Mouse (Mus musculus): Measurements from ENCODE around the gene Pdcd11. TPM values are rescaled to one million over a fixed set of nuclear protein-coding genes. Genes with fewer than 3 reads are reported as not detected.

Pdcd11 gene
- polyA plus RNA-seq, 2 experiments, result 3.5 to 8.0 TPM

DNA sequence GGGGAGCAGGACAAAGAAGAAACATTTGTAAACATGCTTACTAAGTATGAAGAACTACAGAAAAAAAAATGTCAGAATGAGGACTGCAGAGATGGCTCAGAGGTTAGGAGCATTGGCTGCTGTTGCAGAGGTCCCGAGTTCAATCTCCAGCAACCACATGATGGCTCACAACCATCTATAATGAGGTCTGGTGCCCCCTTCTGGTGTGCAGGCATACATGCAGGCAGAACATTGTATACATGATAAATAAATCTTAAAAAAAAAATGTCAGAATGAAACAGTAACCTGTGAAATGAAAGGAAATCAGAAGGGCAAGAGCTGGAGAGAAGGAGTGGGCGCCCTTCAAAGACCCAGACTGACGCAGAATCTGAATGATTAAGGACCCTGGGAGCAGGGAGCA is 24.7 kb upstream of the Pdcd11 start:
- no peak overlapping the region for H3K4me2 ChIP-seq (ENCODE audit: low read depth)
- H3K4me1 ChIP-seq (replicated peaks; ENCODE audit: control insufficient read depth in 2 of 2, insufficient read depth in 2 of 2, low read length in 1 of 2), result peaks cover 6 to 10% of the 10 kb centered on the region in 2 experiments; a peak in 3 of 4 replicates

DNA sequence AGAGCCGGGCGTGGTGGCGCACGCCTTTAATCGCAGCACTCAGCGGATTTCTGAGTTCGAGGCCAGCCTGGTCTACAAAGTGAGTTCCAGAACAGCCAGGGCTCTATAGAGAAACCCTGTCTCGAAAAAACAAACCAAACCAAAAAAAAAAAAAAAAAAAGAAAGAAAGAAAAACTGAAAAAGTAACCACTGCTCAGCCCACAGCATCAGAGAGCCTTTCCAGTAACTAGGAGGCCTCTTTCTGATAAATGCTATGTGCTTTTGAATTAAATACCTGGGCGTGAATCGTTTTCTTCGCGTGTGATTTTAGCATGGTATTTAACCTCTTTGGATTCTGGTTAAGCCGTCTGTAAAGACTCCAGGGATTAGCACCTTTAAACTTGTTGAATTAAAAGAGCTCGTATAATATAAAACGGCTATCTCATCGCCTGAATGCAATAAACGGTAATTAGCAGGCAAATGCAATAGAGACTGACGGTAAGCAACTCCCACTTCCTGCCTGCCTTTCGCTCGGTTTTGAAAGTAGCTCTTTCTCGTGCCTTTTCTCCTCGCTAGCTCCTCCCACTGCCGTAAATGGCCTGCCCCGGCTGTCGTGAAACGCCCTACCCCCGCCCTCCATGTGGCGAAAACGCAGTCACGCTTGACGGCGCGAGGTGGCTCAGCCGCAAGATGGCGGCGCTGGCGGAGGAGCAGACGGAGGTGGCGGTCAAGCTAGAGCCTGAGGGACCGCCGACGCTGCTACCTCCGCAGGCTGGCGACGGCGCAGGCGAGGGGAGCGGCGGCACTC is 23.3 kb upstream of the Pdcd11 start, which contains the start of gene Taf5:
Gene Taf5 (plus strand): TSS at position 651 of the 787 bp plus-strand sequence.
- Histone ChIP-seq H3K27me3 (ENCODE audit: control insufficient read depth, insufficient read depth, low read length) (no peaks in the 10 kb centered on the region), H3K36me3 (replicated peaks; ENCODE audit: control insufficient read depth, insufficient read depth, low read depth) (peaks cover 11% of the 10 kb centered on the region), H3K4me2 (ENCODE audit: low read depth) (peak within 1 kb of the TSS; percentile 97), H3K4me1 (replicated peaks; ENCODE audit: control insufficient read depth in 2 of 2, insufficient read depth in 2 of 2, low read length in 1 of 2) (peaks cover 6 to 10% of the 10 kb centered on the region in 2 experiments; a peak in 3 of 4 replicates), H3K9ac (replicated peaks) (peak within 1 kb of the TSS; percentile 100), H3K9me3 (ENCODE audit: control insufficient read depth, low read length) (no peaks in the 10 kb centered on the region), H3K4me3 (ENCODE audit: insufficient read depth in 1 of 2, low read depth in 2 of 2, low read length in 2 of 2) (peak within 1 kb of the TSS; percentile 79 to 100), H3K27ac (peak within 1 kb of the TSS; percentile 89)
- TF ChIP-seq EP300 (IDR thresholded peaks at IDR 0.05; ENCODE audit: low read depth) (no peak), CTCF (IDR thresholded peaks at IDR 0.05; ENCODE audit: low read depth) (peak; percentile 29)
- ATAC-seq (ENCODE audit: insufficient read depth) (peak; percentile 57), DNase-seq (ENCODE audit: low read depth in 3 of 3, low spot score in 3 of 3) (peak; percentile 96)
- WGBS (ENCODE audit: insufficient replicate concordance), result 8% methylated on average over 49 of the region's 49 CpGs

More for the DNA sequence above, 24.7 kb upstream of the Pdcd11 start:
- Histone ChIP-seq H3K27me3 (ENCODE audit: control insufficient read depth, insufficient read depth, low read length) (no peaks in the 10 kb centered on the region), H3K9ac (replicated peaks) (no peak overlapping the region), H3K27ac (no peak overlapping the region), H3K9me3 (ENCODE audit: control insufficient read depth, low read length) (no peaks in the 10 kb centered on the region), H3K4me3 (ENCODE audit: insufficient read depth in 1 of 2, low read depth in 2 of 2, low read length in 2 of 2) (no peak overlapping the region), H3K36me3 (replicated peaks; ENCODE audit: control insufficient read depth, insufficient read depth, low read depth) (no peaks in the 10 kb centered on the region; the same call in 1 of the 2 replicates)
- ATAC-seq (ENCODE audit: insufficient read depth), result no peak
- no peak for DNase-seq (ENCODE audit: low read depth in 3 of 3, low spot score in 3 of 3)
- WGBS (ENCODE audit: insufficient replicate concordance), result 73% methylated on average over 3 of the region's 3 CpGs
- peak; percentile 48 for TF ChIP-seq CTCF (IDR thresholded peaks at IDR 0.05; ENCODE audit: low read depth)
- no peak for TF ChIP-seq EP300 (IDR thresholded peaks at IDR 0.05; ENCODE audit: low read depth)

DNA sequence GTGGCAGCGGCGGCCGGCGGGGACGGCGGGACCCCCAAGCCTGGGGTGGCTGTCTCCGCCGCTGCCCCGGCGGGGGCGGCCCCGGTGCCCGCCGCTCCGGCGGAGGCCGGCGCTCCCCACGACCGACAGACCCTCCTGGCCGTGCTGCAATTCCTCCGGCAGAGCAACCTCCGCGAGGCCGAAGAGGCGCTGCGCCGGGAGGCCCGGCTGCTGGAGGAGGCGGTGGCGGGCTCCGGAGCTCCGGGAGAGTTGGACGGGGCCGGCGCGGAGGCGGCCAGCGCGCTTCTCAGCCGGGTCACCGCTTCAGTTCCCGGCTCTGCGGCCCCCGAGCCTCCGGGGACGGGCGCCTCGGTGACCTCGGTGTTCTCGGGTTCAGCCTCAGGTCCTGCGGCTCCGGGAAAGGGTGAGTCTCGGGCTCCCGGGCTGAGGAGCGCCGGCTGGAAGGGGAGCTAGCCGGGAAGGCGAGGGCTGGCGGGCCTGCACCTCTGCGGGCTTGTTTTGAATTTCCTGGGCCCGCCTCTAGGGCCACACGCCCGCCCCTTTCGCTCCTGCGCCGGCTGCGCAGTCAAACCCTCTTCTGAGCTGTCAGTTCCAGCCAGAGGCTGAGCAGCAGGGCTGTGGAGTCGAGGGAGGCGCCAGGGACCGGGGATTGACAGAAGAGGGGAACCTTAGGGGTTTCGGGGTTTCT is 22.5 kb upstream of the Pdcd11 start:
- Histone ChIP-seq H3K9ac (replicated peaks) (peak overlapping the region; percentile 100), H3K9me3 (ENCODE audit: control insufficient read depth, low read length) (no peaks in the 10 kb centered on the region), H3K4me3 (ENCODE audit: insufficient read depth in 1 of 2, low read depth in 2 of 2, low read length in 2 of 2) (peak overlapping the region; percentile 79 to 100), H3K27ac (peak overlapping the region; percentile 89), H3K4me2 (ENCODE audit: low read depth) (peak overlapping the region; percentile 97), H3K4me1 (replicated peaks; ENCODE audit: control insufficient read depth in 2 of 2, insufficient read depth in 2 of 2, low read length in 1 of 2) (peaks cover 6 to 10% of the 10 kb centered on the region in 2 experiments; a peak in 3 of 4 replicates), H3K36me3 (replicated peaks; ENCODE audit: control insufficient read depth, insufficient read depth, low read depth) (peaks cover 19% of the 10 kb centered on the region), H3K27me3 (ENCODE audit: control insufficient read depth, insufficient read depth, low read length) (no peaks in the 10 kb centered on the region)
- ATAC-seq (ENCODE audit: insufficient read depth) (peak; percentile 95), DNase-seq (ENCODE audit: low read depth in 3 of 3, low spot score in 3 of 3) (peak; percentile 74 to 77 (median 77))
- under 1% methylated on average over 72 of the region's 72 CpGs for WGBS (ENCODE audit: insufficient replicate concordance)
- no peak for TF ChIP-seq EP300 (IDR thresholded peaks at IDR 0.05; ENCODE audit: low read depth)
- peak; percentile 50 for TF ChIP-seq CTCF (IDR thresholded peaks at IDR 0.05; ENCODE audit: low read depth)

DNA sequence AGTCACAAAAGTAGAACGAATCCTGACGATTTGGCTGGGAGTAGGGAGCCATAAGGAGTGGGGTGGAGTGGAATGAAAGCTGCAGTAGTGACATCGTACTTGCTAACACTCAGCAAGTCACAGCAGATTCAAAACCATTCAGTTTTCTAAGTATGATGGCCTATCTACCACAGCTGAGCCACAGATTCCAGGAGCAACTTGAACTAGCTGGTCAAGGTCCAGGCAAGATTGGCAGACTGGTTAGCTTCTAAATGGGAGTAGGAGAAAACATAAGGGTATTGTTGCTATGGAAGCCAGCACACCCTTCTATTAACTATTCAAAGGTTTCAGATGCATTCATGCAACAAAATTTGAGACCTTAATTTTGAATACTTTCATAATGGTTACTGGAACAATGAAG is 2.3 kb upstream of the Pdcd11 start:
- no peak for ATAC-seq (ENCODE audit: insufficient read depth)
- H3K9me3 ChIP-seq (ENCODE audit: control insufficient read depth, low read length), result no peaks in the 10 kb centered on the region
- peaks cover 29% of the 10 kb centered on the region for H3K36me3 ChIP-seq (replicated peaks; ENCODE audit: control insufficient read depth, insufficient read depth, low read depth)
- H3K4me1 ChIP-seq (replicated peaks; ENCODE audit: control insufficient read depth in 2 of 2, insufficient read depth in 2 of 2, low read length in 1 of 2), result peaks cover 8 to 13% of the 10 kb centered on the region in 2 experiments
- no peak overlapping the region for H3K27ac ChIP-seq
- peak overlapping the region; percentile 95; the same call in 1 of the 2 replicates for H3K4me2 ChIP-seq (ENCODE audit: low read depth)
- no peak overlapping the region for H3K9ac ChIP-seq (replicated peaks)
- 70% methylated on average over 3 of the region's 3 CpGs for WGBS (ENCODE audit: insufficient replicate concordance)
- no peak for TF ChIP-seq CTCF (IDR thresholded peaks at IDR 0.05; ENCODE audit: low read depth)
- no peak for TF ChIP-seq EP300 (IDR thresholded peaks at IDR 0.05; ENCODE audit: low read depth)
- DNase-seq (ENCODE audit: low read depth in 3 of 3, low spot score in 3 of 3), result no peak
- no peaks in the 10 kb centered on the region for H3K27me3 ChIP-seq (ENCODE audit: control insufficient read depth, insufficient read depth, low read length)
- no peak overlapping the region for H3K4me3 ChIP-seq (ENCODE audit: insufficient read depth in 1 of 2, low read depth in 2 of 2, low read length in 2 of 2)
